Mouse (Mus musculus) liver, embryonic 14.5 days (tissue): ENCODE measurements around the gene Parn.
A peak's percentile ranks its signal among the peaks of the same experiment; 100 is the strongest.

Source experiments
- CTCF ChIP-seq: IDR thresholded peaks from 2 replicates; pipeline ENCODE4 v1.5.1; 2016; ENCODE audit warnings: antibody characterized with exemption, low read depth, control low read depth
- EP300 ChIP-seq: IDR thresholded peaks from 2 replicates; pipeline ENCODE4 v1.6.1; 2016; ENCODE audit warnings: antibody characterized with exemption, low read depth

DNA sequence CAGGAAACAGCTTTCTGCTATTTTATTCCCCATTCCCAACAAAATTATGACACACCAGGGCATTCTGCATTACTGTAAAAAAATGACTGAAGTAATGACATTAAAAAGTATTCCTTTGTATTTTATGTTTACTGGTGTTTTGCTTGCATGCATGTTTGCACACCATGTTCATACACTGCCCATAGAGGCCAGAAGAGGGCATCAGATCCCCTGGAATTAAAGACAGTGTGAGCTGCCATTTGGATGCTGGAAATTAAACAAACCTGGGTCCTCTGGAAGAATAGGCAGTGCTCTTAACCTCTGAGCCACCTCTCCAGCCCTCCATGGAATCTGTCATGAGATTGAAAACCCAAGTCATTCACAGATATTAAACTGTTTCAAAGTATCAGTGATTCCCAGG is 135.1 kb downstream of the Parn start:
- TF ChIP-seq CTCF (peak; percentile 46), EP300 (no peak)
